Mouse (Mus musculus) lung, embryonic 15.5 days (tissue): ENCODE measurements at regions not wholly inside any gene's neighbourhood (a gene's known extent, or its start where the extent isn't known, plus 50 kb on each side); places are given as distances from the start of the nearest gene placed in this dataset.

ENCODE experiments used
- ATAC-seq: fragments of 200-750 bp; cut with Nextera tagmentation; 2 replicates; pipeline ENCODE4 v1.8.0; 2017; ENCODE audit warnings: moderate number of reproducible peaks, borderline replicate concordance; ENCODE audit not compliant: low FRiP score, low TSS enrichment; ENCODE audit errors: extremely low read depth
- H3K27ac ChIP-seq: fragments of 300-500 bp; sonication (generic); 2 replicates; pipeline ENCODE4 v1.5.1; 2015; ENCODE audit warnings: moderate library complexity, mild to moderate bottlenecking, inconsistent platforms
- H3K27me3 ChIP-seq: fragments of 300-500 bp; sonication (generic); 2 replicates; pipeline ENCODE4 v1.6.1; 2015; ENCODE audit warnings: inconsistent platforms
- H3K36me3 ChIP-seq: fragments of 300-500 bp; sonication (generic); 2 replicates; pipeline ENCODE4 v1.6.1; 2015; ENCODE audit warnings: inconsistent platforms
- H3K4me1 ChIP-seq: fragments of 300-500 bp; sonication (generic); 2 replicates; pipeline ENCODE4 v1.6.1; 2015; ENCODE audit warnings: inconsistent platforms
- H3K4me2 ChIP-seq: fragments of 300-500 bp; sonication (generic); 2 replicates; pipeline ENCODE4 v1.6.1; 2015; ENCODE audit warnings: inconsistent platforms, mild to moderate bottlenecking, moderate library complexity
- H3K4me3 ChIP-seq: fragments of 300-500 bp; sonication (generic); 2 replicates; pipeline ENCODE4 v1.5.1; 2015; ENCODE audit warnings: mild to moderate bottlenecking, inconsistent platforms
- H3K9ac ChIP-seq: fragments of 300-500 bp; sonication (generic); 2 replicates; pipeline ENCODE4 v1.6.1; 2015; ENCODE audit warnings: inconsistent platforms
- H3K9me3 ChIP-seq: fragments of 300-500 bp; sonication (generic); 2 replicates; pipeline ENCODE4 v1.6.1; 2016; ENCODE audit warnings: inconsistent platforms
- WGBS: fragments of 180-500 bp; shearing (Covaris S2); methylation state at CpG from one replicate; pipeline ENCODE4 v1.1.7; 2015; 5-methylcytosine and 5-hydroxymethylcytosine counted together

GRCm38 (mm10) chr14:89557334-89557733 lies 1086.1 kb upstream of the Pcdh20 start:
- Histone ChIP-seq H3K27me3 (no peaks in the 10 kb centered on the region), H3K27ac (no peak overlapping the region), H3K4me2 (no peak overlapping the region), H3K36me3 (no peaks in the 10 kb centered on the region), H3K9ac (no peak overlapping the region), H3K4me3 (no peak overlapping the region), H3K4me1 (no peaks in the 10 kb centered on the region), H3K9me3 (no peaks in the 10 kb centered on the region)
- ATAC-seq: no peak

- WGBS: 50% methylated on average over 2 of the region's 2 CpGs
- H3K36me3 ChIP-seq: no peaks in the 10 kb centered on the region
- H3K4me3 ChIP-seq: no peak overlapping the region
- no peaks in the 10 kb centered on the region for H3K9me3 ChIP-seq
- H3K4me1 ChIP-seq: no peaks in the 10 kb centered on the region
- H3K27me3 ChIP-seq: no peaks in the 10 kb centered on the region
- no peak for ATAC-seq
- H3K4me2 ChIP-seq: no peak overlapping the region
- H3K27ac ChIP-seq: no peak overlapping the region
- no peak overlapping the region for H3K9ac ChIP-seq
These were observed 1085.0 kb upstream of the Pcdh20 start for GRCm38 (mm10) chr14:89556245-89556644.

- Histone ChIP-seq H3K36me3 (no peaks in the 10 kb centered on the region), H3K4me1 (no peaks in the 10 kb centered on the region), H3K27ac (no peak overlapping the region), H3K9ac (no peak overlapping the region), H3K27me3 (no peaks in the 10 kb centered on the region), H3K9me3 (no peaks in the 10 kb centered on the region), H3K4me3 (no peak overlapping the region), H3K4me2 (no peak overlapping the region)
- 86% methylated on average over 3 of the region's 3 CpGs for WGBS
- no peak for ATAC-seq
These were observed 1082.9 kb upstream of the Pcdh20 start for GRCm38 (mm10) chr14:89554127-89554526.
